Mouse (Mus musculus): ENCODE data around the gene Git1. TPM values are rescaled to one million over a fixed set of nuclear protein-coding genes. Genes with fewer than 3 reads are reported as not detected.
A peak's percentile ranks its signal among the peaks of the same experiment; 100 is the strongest.

Gene Git1
- total and polyA plus RNA-seq, 2 experiments, result 2.8 to 11.2 TPM

DNA sequence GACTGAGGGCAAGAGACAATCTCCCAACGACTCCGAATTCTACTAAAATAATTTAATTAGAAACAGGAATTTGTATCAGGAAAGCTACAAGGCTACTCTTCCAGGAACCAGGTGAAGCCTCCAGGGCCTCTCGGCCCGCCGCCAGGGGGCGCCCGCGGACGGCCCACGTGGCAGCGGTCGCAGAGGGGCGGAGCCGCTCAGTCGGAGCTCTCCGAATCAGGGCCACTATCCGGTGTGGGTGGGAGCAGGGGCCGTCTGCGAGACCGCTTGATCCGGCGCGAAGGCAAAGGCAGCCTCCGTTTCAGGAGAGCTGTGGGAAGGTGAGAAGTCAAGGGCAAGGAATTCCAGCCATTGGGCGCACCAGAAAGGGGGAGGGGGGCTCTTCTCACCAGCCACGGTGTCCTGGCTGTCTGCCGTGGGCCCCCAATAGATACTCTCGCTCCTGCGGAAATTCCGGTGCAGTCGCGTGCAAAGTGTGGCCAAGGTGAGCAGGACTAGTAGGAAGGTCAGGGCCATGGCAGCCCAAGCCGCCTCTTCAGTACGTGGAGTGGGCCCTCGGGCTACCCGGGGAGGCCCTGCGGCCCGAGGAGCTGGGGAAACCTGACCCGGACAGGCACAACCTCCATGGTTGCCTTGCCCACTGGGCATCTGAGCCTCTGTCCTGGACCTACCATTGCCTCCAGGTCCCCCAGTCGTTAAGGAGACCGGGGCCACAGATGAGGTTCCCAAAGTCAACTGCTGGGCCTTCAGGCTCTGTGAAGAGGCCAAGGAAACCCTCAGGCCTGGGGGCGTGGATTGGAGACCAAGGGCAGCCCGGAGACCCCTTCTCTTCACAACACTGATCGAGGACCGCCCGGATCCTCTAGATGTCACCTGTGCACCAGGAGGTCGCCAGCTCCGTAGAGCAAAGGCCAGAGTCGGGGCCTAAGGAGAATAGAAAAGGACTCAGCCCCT, 15.0 kb downstream of the Git1 start:
- no peak for DNase-seq (ENCODE audit: extremely low read depth, low read depth, low spot score)
- H3K27me3 ChIP-seq (ENCODE audit: control insufficient read depth, insufficient read depth, low read length), result no peaks in the 10 kb centered on the region
- H3K4me1 ChIP-seq (ENCODE audit: control insufficient read depth, insufficient read depth, low read length), result peaks cover 8% of the 10 kb centered on the region; the same call in 1 of the 2 replicates
- H3K36me3 ChIP-seq (ENCODE audit: control insufficient read depth, insufficient read depth, low read length), result no peaks in the 10 kb centered on the region
- peak overlapping the region; percentile 56; the same call in 1 of the 2 replicates for H3K4me3 ChIP-seq (ENCODE audit: insufficient read depth, low read depth, low read length)
- 23% methylated on average over 49 of the region's 49 CpGs for whole genome bisulfite sequencing
- TF ChIP-seq CTCF (IDR thresholded peaks at IDR 0.05; ENCODE audit: low read depth, low read length) (peak; percentile 82), POLR2A (IDR thresholded peaks at IDR 0.05; ENCODE audit: extremely low read depth, insufficient read depth, low read length) (no peak)
- no peaks in the 10 kb centered on the region; the same call in 1 of the 2 replicates for H3K79me2 ChIP-seq (ENCODE audit: control insufficient read depth, insufficient read depth, low read length)
- H3K27ac ChIP-seq (replicated peaks; ENCODE audit: insufficient read depth, low read depth, low read length), result no peak overlapping the region
- H3K9ac ChIP-seq (ENCODE audit: low read depth, low read length), result peak overlapping the region; percentile 67

DNA sequence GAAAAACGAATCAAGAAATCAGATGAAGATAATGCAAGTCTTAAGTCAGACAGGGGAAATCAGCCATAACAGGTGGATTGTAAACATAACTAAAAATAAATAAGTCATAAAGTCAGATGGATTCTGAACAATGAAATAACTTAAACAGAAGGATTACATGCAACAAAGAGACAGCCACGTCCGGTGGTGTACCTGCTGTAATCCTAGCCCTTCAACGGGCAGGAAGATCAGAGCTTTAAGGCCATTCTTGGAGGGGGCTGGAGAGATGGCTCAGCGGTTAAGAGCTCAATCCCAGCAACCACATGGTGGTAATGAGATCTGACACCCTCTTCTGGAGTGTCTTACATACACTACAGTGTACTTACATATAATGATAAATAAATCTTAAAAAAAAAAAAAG, 18.0 kb downstream of the Git1 start:
- no peak for DNase-seq (ENCODE audit: extremely low read depth, low read depth, low spot score)
- H3K27ac ChIP-seq (replicated peaks; ENCODE audit: insufficient read depth, low read depth, low read length), result no peak overlapping the region
- H3K36me3 ChIP-seq (ENCODE audit: control insufficient read depth, insufficient read depth, low read length), result no peaks in the 10 kb centered on the region
- H3K4me1 ChIP-seq (ENCODE audit: control insufficient read depth, insufficient read depth, low read length), result peaks cover 14% of the 10 kb centered on the region; the same call in 1 of the 2 replicates
- H3K79me2 ChIP-seq (ENCODE audit: control insufficient read depth, insufficient read depth, low read length), result peaks cover 6% of the 10 kb centered on the region; the same call in 1 of the 2 replicates
- no peak overlapping the region for H3K9ac ChIP-seq (ENCODE audit: low read depth, low read length)
- 91% methylated on average over 5 of the region's 5 CpGs for WGBS
- TF ChIP-seq POLR2A (IDR thresholded peaks at IDR 0.05; ENCODE audit: extremely low read depth, insufficient read depth, low read length) (no peak), CTCF (IDR thresholded peaks at IDR 0.05; ENCODE audit: low read depth, low read length) (no peak)
- H3K27me3 ChIP-seq (ENCODE audit: control insufficient read depth, insufficient read depth, low read length), result no peaks in the 10 kb centered on the region
- no peak overlapping the region for H3K4me3 ChIP-seq (ENCODE audit: insufficient read depth, low read depth, low read length)

DNA sequence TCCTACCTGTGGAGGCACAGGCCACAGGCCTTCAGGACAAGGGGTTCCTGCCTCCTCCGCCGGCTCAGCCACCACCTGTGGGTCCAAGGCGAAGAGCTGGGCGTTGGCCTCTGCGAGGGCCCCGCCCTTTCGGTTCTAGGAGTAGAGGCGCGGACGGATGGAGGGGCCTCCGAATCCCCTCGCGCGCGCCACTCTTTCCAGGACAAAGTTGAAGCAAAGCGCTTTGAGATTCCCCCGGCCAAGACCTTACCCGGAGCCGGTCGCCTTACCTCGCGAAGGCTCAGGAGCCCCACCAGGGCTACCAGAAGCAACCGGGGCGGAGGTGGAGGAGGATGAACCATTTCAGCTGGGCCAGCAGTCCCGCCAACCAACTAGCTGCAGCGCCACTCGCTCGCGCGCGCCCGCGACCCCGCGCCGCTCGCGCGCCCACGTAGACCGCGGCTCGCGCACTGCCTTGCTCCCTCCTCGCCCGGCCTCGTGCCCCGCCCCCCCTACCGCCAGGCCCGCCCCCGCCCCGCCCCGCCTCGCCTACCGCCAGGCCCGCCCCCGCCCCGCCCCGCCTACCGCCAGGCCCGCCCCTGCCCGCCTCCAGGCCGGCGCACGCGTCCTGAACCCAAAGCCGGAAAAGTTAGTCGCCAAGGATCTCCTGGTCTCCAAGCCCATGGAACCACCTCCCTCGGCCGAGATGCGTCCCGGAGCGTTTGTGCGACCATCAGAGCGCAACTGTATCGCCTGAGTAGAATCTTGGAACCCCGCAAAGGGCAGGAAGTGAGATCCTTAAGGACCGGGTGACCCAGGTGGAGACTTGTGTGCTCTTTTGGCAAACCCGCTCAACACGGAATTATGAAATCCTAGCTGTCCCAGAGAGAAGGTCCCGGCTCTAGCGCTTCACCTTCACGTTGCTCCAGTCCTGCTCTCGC, 19.8 kb downstream of the Git1 start:
- Histone ChIP-seq H3K36me3 (ENCODE audit: control insufficient read depth, insufficient read depth, low read length) (no peaks in the 10 kb centered on the region), H3K9ac (ENCODE audit: low read depth, low read length) (peak overlapping the region; percentile 84), H3K27me3 (ENCODE audit: control insufficient read depth, insufficient read depth, low read length) (no peaks in the 10 kb centered on the region), H3K4me1 (ENCODE audit: control insufficient read depth, insufficient read depth, low read length) (peaks cover 24% of the 10 kb centered on the region), H3K27ac (replicated peaks; ENCODE audit: insufficient read depth, low read depth, low read length) (peak overlapping the region; percentile 98), H3K4me3 (ENCODE audit: insufficient read depth, low read depth, low read length) (peak overlapping the region; percentile 76), H3K79me2 (ENCODE audit: control insufficient read depth, insufficient read depth, low read length) (peaks cover 6% of the 10 kb centered on the region; the same call in 1 of the 2 replicates)
- TF ChIP-seq CTCF (IDR thresholded peaks at IDR 0.05; ENCODE audit: low read depth, low read length) (no peak), POLR2A (IDR thresholded peaks at IDR 0.05; ENCODE audit: extremely low read depth, insufficient read depth, low read length) (peak; percentile 90)
- under 1% methylated on average over 74 of the region's 84 CpGs for WGBS
- DNase-seq (ENCODE audit: extremely low read depth, low read depth, low spot score), result peak; percentile 78

DNA sequence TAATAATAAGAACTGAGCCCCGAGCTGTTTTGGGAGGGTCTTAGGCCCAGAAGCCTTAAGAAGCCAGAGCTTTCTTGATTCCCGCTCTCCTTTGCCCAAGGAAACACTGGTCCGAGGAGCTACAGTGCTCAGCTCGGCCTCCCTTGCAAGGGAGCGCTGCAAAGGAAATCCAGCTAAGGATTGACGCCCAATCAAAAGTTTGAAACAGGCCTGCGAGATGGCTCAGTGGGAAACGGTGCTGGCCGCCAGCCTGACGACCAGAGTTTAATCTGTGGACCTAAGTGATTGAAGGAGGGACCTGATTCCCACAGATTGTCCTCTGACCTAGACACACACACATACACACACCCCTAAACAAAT, 20.4 kb downstream of the Git1 start:
- Histone ChIP-seq H3K36me3 (ENCODE audit: control insufficient read depth, insufficient read depth, low read length) (peaks cover 2% of the 10 kb centered on the region; the same call in 1 of the 2 replicates), H3K79me2 (ENCODE audit: control insufficient read depth, insufficient read depth, low read length) (peaks cover 10% of the 10 kb centered on the region; the same call in 1 of the 2 replicates), H3K4me1 (ENCODE audit: control insufficient read depth, insufficient read depth, low read length) (peaks cover 24% of the 10 kb centered on the region), H3K27me3 (ENCODE audit: control insufficient read depth, insufficient read depth, low read length) (no peaks in the 10 kb centered on the region), H3K27ac (replicated peaks; ENCODE audit: insufficient read depth, low read depth, low read length) (peak overlapping the region; percentile 98), H3K9ac (ENCODE audit: low read depth, low read length) (peak overlapping the region; percentile 84), H3K4me3 (ENCODE audit: insufficient read depth, low read depth, low read length) (peak overlapping the region; percentile 76)
- 3% methylated on average over 10 of the region's 10 CpGs for WGBS
- peak; percentile 78 for DNase-seq (ENCODE audit: extremely low read depth, low read depth, low spot score)
- TF ChIP-seq CTCF (IDR thresholded peaks at IDR 0.05; ENCODE audit: low read depth, low read length) (no peak), POLR2A (IDR thresholded peaks at IDR 0.05; ENCODE audit: extremely low read depth, insufficient read depth, low read length) (0 out of 2 replicates have a peak, but pooled peaks have one; percentile 18)

DNA sequence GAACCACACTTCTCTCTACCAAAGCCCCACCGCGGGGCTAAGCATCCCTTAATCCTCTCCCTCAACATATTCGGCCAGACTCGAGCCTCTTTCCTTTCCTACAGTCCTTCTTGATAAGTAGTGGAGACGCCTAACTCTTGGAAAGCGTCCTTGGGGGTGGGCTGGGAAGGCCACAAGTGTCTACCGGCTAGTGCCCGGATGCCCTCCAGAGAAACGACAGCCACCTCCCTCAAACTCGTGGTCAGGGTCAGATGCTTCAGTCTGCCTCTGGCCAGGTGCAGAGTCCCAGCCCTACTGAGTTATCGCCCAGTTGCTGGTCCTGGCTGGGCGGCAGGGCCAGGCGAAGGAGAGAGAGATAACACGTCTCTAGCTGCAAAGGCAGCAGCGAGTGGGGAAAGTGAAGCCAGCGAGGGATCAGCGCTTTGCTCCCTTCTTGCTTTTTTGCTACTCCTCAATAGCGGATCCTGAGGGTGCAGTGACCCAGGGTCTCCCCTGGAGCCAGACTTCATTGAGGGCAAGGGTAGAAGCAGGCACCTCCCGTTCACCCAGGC, 21.0 kb downstream of the Git1 start:
- Histone ChIP-seq H3K4me1 (ENCODE audit: control insufficient read depth, insufficient read depth, low read length) (peaks cover 24% of the 10 kb centered on the region), H3K4me3 (ENCODE audit: insufficient read depth, low read depth, low read length) (peak overlapping the region; percentile 42), H3K27me3 (ENCODE audit: control insufficient read depth, insufficient read depth, low read length) (no peaks in the 10 kb centered on the region), H3K36me3 (ENCODE audit: control insufficient read depth, insufficient read depth, low read length) (peaks cover 2% of the 10 kb centered on the region; the same call in 1 of the 2 replicates), H3K79me2 (ENCODE audit: control insufficient read depth, insufficient read depth, low read length) (peaks cover 10% of the 10 kb centered on the region; the same call in 1 of the 2 replicates), H3K27ac (replicated peaks; ENCODE audit: insufficient read depth, low read depth, low read length) (peak overlapping the region; percentile 98), H3K9ac (ENCODE audit: low read depth, low read length) (peak overlapping the region; percentile 68)
- no peak for DNase-seq (ENCODE audit: extremely low read depth, low read depth, low spot score)
- WGBS, result 3% methylated on average over 19 of the region's 19 CpGs
- TF ChIP-seq POLR2A (IDR thresholded peaks at IDR 0.05; ENCODE audit: extremely low read depth, insufficient read depth, low read length) (0 out of 2 replicates have a peak, but pooled peaks have one; percentile 2), CTCF (IDR thresholded peaks at IDR 0.05; ENCODE audit: low read depth, low read length) (no peak)

All from liver, adult 2 months (tissue).